Mouse (Mus musculus) adipocyte (in vitro differentiated cells): ENCODE results near the gene Cox14.
"Not testable (repeated sequence)": the region's sequence is repeated elsewhere in the genome, so short reads cannot be mapped to it uniquely, and the experiment has no call there.

Experiments used
- DNase-seq: peaks from one replicate; pipeline ENCODE4 v3.0.0-alpha.2; 2016; ENCODE audit warnings: low spot score

Cox14 gene

DNA sequence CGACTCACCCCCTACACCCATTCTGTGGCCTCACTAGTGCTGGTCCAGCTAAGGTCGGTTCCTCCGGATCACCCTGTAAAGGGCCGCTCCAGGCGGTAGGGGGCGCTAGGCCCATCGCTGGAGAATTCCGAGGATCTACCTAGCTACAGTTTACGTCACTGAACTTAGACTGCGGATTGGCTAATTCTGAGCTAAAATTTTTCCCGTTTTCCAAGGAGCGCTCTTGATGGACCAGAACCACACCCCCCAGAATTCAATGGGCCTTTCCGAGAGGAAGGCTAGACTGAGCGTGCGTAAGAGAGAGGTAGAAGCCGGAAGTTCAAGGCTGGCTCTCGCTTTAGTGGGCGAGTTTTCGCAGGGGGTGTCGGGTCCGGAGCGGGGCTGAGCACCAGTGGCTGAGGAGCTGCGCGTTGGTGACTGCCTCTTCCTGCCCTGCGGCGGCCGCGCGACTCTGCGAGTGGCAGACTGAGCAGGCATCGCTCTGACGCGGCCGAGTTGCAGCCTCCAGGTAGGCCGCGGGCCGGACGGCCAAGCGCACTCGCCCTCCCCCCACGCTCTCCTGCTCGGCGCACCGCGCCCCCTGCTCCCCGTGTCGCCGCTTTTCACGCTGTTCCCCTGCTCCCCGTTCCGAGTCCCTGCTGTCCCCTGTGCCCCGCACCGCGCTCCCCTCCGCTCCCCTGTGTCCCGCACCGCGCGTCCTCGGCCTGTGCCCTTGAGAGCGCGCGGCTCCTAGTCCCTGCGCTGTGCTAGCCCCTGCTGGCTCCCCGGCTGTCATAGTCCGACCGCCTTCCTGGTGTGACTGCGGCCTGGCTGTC, at the start of gene Cox14:
Gene Cox14, plus strand, starts transcription at position 278 of the 815 bp plus-strand sequence.
- DNase-seq: peak; percentile 100

DNA sequence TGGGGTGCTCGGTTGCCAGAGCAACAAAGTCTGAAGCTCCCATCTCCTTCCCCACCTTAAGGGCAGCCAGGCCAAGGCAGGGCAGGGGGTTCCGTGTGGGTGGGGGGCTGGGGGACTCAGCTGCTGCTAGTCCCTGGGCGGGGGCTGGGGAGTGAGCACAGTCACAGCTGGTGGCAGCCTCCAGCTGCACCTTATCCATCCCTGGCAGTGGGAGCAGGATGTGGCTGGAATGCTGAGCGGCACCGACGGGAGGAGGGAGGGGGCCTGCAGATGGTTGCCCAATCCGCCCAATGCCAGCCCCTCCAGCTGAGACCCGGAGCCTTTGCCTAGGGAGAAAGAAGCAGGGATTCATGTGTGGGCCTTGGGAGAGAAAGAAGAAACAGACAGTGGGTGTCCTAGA, 48.3 kb upstream of the Cox14 start:
- DNase-seq: no peak

DNA sequence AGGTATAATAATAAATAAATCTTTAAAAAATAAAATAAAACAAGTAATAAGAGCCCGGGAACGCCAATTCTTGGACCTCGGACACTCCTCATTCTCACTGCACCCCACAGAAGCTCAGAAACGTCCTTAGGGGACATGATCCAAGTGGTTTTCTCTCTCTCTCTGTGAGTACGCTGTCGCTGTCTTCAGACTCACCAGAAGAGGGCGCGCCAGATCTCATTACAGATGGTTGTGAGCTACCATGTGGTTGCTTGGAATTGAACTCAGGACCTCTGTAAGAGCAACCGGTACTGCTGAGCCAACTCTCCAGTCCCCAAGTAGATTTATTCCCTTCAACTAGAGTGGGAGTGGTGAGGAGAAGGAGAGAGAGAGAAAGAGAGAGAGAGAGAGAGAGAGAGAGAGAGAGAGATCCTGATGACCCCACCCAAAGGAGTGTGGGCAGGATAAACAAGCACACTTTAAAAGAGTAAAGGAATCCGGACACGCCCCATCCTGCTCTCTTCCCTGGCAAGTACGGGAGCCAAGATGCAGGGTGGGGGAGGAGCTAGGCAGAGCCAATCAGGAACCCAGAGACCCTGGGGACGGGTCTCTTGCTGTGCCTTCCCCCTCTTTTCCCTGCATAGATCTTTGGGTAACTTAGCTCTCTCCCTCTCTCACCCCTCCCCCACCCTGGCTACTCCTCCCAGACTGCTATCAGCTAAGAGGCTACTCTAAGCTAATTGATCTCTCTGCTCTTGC, 47.2 kb upstream of the Cox14 start:
- no peak for DNase-seq

DNA sequence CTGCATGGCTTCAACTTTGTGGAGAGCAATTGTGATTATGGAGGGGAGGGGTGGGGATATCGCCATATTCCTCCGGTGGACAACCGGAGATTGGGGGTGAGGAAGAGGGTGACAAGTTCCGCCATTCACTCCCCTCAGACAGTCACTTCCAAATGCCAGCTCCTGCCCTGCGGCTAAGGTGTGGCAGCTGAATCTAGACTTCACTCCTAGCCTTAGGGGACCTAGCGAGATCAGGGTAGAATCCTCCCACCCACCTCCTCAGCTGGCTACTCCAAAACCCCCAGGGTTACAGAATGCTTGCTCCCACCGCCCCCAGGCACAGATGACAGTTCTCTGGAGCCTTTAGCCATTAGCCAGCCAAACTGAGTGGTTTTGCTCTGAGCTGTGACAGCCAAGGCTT, 46.4 kb upstream of the Cox14 start:
- no peak for DNase-seq

DNA sequence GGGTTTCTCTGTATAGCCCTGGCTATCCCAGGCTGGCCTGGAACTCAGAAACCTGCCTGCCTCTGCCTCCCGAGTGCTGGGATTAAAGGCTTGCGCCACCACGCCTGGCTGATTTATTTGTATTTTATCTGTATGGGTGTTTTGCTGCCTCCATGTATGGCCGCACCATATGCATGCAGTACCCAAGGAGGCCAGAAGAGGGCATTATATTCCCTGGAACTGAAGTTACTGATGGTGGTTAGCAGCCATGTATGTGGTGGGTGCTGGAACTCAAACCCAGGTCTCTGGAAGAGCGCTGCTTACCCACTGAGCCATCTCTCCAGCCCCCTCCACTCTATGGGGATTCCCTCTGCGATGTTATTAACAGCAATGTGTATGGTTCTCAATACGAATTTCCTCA, 42.5 kb upstream of the Cox14 start:
- no peak for DNase-seq

DNA sequence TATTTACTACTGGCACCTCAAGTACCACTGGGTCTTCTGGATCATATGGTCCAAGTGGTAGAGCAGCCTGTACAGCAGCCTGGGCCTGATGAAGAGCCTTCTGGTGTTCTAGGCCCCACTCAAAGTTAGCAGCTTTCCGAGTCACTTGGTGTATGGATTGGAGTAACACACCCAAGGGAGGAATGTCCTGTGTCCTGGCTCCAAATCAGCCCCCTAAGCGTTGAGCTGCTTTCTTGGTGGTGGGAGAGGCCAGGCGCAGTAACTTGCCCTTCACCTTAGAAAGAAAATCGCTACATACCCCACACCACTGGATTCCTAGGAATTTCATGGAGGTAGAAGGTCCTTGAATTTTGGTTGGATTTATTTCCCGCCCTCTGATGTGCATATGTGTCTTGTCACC, 41.3 kb upstream of the Cox14 start:
- DNase-seq: no peak

DNA sequence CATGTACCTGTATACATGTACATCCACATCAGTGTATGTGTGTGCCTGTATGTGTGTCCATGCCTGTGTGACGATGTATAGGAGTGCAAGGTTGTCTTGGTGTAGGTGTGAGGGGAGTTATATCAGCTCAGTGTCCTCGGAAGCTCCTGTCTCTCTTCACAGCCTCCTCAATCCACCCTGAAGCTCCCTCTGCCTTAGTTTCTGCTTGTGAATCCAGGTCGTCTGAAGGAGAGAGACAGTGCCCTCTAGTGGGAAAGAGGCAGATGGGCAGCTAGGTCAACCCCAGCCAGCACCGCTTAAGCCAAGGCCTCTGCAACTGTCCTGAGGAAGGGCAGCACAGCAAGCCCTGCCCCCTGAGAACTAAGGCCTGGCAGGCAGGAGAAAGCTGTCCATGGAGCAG, 36.7 kb upstream of the Cox14 start:
- DNase-seq: peak; percentile 85

- DNase-seq: no peak
These were observed 34.5 kb upstream of the Cox14 start for GRCm38 (mm10) chr15:99690924-99691323.

DNA sequence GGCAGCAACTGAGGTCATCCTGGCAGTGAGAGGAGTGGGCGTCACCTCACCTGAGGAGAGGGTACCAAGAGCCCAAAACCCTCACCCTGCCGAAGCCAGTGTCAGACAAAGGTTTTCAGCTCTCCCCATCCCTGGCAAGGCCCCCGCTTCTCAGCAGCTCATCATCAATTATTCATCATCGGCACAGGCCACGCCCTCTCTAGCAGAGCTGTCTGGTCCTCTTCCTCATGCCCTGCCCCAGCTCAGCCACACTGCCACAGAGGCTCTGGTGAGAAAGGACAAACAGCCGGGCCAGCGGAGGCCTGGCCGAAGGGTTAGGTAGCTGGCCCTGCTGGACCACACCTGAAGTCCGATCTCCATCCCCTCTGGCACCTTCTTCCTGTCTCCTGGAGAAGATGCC, 33.4 kb upstream of the Cox14 start:
- DNase-seq: no peak

GRCm38 (mm10) chr15:99697309-99697708, 28.1 kb upstream of the Cox14 start:
- DNase-seq: no peak

DNA sequence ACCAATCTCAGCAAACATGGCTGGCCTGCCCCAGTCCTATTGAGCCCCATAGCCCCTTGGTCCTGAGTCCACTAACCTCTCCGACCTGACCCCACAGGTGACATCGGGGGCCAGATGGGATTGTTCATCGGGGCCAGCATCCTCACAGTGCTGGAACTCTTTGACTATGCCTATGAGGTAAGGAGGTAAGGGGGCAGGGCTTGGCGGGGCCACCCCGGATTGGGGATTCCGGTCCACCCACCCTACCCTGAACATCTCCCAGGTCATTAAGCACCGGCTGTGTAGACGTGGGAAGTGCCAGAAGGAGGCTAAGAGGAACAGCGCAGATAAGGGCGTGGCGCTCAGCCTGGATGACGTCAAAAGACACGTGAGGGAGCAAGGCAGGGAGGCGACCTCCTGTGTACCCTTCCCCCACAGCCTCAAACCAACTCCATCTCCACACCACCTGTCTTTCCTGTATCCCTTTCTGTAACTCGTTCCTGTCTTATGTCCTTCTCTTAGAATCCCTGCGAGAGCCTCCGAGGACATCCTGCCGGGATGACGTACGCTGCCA, 26.8 kb upstream of the Cox14 start:
- DNase-seq: no peak

GRCm38 (mm10) chr15:99699715-99700114, 25.7 kb upstream of the Cox14 start:
- no peak for DNase-seq

GRCm38 (mm10) chr15:99700219-99701106, 25.0 kb upstream of the Cox14 start:
- DNase-seq: no peak

DNA sequence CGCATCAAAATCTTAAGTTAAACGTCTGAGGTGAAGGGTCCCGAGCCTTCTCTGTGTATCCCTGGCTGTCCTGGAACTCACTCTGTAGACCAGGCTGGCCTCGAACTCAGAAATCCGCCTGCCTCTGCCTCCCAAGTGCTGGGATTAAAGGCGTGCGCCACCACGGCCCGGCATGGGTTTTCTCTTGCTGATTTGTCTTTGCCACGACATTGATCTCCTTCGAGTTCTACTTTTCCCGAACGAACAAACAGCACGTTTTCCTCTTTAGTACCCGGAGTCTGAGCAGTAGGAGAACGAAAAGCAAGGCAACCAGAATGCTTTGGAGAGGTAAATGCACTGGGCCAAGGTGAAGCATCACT, 23.8 kb upstream of the Cox14 start:
- DNase-seq: not testable (repeated sequence)

DNA sequence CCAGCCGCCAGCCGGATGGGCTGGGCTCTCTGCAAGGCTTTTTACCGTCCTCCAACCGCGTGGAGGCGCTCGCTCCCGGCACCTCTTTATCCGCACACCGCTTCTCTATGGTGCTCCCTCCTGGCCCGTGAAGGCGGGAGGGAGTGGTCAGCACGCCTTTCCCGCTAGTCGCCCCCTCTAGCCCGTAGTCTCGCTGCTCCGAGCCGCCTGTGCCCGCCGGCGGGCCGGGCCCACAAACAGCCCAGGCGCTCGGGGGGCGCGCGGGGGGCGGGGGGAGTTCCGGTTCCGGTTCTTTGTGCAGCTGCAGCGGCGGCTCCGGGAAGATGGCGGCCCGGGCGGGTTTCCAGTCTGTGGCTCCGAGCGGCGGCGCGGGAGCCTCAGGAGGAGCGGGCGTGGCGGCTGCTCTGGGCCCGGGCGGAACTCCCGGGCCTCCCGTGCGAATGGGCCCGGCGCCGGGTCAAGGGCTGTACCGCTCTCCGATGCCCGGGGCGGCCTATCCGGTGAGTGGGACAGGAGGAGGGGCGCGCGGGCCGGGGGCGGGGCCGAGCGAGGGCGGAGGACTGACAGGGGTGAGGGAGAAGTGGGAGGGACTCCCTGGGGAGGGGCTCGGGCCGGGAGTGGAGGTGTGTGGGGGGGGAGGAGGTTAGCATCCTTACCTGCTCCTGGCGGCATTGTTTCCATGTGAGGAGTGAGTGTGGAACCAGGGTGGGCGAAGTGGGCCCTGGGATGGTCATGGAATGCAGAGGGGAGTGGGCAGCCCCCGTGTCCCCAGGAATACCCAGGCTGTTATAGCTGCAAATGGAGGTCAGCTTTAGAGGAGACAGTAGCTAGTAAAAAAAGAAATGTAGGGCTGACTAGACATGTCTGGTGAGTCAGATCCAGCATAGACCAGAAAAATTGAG, 23.2 kb upstream of the Cox14 start, which contains the start of gene Smarcd1:
Gene Smarcd1, plus strand, starts transcription at position 131 of the 902 bp plus-strand sequence.
- DNase-seq: peak; percentile 95

DNA sequence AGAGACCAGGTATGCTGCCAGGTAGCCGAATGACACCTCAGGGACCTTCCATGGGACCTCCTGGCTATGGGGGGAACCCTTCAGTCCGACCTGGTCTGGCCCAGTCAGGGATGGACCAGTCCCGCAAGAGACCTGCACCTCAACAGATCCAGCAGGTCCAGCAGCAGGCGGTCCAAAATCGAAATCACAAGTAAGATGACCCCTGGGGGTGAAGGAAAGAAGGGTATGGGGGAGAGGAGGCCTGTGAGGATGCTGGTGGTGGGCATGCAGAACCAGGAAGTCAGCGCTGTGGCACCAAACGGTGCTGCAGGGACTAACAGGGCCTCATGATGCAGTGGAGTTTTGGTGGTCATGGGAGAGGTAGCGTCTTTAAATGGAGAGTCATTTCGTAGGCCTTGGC, 22.3 kb upstream of the Cox14 start:
- no peak for DNase-seq

DNA sequence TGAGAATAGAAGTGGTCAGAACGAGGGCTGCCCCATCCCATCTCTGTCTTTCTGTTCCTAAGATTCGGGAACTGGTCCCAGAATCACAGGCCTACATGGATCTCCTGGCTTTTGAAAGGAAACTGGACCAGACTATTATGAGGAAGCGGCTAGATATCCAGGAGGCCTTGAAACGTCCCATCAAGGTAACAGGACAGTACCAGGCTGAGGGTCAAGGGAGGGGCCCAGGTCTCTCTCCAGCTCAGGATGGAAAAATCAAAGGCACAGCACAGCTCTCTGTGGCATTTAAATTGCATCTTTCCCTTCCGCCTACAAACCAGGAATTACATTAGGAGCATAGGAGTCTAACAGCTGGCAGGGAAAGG, 21.8 kb upstream of the Cox14 start:
- no peak for DNase-seq

DNA sequence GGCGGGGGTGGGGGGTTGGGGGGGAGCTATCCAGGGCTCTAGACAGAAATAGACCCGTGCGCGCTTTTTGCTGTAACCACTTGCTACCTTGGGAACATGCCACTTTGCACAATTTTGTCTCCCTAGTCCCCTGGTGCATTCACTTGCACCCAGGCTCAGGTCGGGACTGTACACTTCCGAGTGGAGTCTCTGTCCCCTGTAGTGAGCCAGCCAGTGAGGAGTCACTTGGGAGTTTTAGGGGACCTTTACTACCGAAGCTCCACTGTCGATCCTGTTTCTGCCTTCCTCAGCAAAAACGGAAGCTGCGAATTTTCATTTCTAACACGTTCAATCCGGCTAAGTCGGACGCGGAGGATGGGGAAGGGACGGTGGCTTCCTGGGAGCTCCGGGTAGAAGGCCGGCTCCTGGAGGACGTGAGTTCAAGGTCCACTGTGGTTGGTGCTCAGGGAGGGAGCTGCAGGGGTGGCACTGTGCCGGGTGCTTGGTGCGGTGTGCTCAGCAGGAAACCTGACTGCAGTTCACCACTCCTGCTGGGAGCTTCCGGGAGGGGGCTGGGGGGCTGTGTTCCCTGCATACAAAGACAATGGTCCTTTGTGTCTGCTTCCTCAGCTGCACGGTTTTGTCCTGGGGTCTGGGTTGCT, 21.3 kb upstream of the Cox14 start:
- DNase-seq: no peak

DNA sequence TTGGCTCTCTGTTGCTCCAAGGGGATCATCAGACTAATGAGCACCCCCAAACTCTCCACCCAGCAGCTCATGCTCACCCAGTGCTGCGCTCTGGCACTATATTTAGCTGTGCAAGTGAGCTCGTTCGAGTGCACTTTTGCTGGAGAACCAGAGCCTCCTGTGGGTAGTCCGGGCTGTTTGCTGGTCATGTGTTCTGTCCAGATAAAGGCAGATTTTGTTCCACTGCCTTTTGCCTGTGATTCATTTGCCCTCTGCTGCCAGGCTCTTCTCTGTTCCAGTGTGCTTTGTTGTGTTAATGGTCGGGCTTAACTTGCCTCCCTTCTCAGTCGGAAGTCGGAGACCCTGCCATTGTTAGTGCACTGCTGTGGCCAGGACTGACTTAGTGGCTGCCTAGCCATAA, 20.5 kb upstream of the Cox14 start:
- peak; percentile 53 for DNase-seq

DNA sequence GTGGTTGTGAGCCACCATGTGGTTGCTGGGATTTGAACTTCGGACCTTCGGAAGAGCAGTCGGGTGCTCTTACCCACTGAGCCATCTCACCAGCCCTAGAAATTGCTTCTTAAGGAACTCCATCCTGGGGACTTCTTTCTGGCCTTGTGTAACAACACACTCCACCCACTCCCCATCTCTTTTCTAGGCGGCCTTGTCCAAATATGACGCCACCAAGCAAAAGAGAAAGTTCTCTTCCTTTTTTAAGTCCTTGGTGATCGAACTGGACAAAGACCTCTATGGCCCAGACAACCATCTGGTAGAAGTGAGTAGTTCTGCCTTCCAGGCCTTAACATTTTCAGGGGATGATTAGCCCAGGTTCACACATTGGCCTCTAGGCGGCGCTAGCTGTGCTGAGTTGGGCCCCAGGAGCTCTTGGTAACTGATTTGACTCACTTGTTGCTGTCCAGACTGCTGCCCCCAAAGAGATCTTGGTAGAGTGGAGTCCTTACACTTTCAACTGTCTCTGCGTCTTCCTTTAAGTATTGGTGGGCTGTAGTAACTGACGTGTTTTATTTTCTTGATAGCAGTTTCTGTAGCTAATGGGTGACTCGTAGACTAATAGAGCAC, 19.9 kb upstream of the Cox14 start, which contains the start of gene Gm17349:
Gene Gm17349, minus strand, starts transcription at position 51 of the 609 bp plus-strand sequence.
- peak; percentile 89 for DNase-seq
